Mouse (Mus musculus): ENCODE data around the gene Wee2. TPM values are rescaled to one million over a fixed set of nuclear protein-coding genes. Genes with fewer than 3 reads are reported as not detected.

Wee2 gene
- total RNA-seq, 2 experiments from 2014 or later, result not detected

Other genes starting within 250 kb of the Wee2 start
- 10 to 100 TPM; 17.9 to 18.1 TPM for gene Agk, start 113.9 kb upstream of the Wee2 start, total RNA-seq (2021)
- gene E330009J07Rik, start 3.0 kb upstream of the Wee2 start, total RNA-seq (2021), result 1 to 10 TPM; 3.6 to 4.1 TPM
- gene Ssbp1, start 32.3 kb downstream of the Wee2 start, total RNA-seq (2021), result 10 to 100 TPM; 35.6 to 38.0 TPM
- gene Tas2r137, start 52.1 kb downstream of the Wee2 start, total RNA-seq (2021), result not detected
- not detected for gene Tas2r108, start 54.4 kb downstream of the Wee2 start, total RNA-seq (2021)
- not detected for gene Prss37, start 80.4 kb downstream of the Wee2 start, total RNA-seq (2021)
- not detected for gene Olfr461, start 116.0 kb downstream of the Wee2 start, total RNA-seq (2021)
- gene Olfr460, start 130.4 kb downstream of the Wee2 start, total RNA-seq (2021), result not detected
- 1 to 10 TPM in 1 of 2 experiments, under 1 TPM in 1; 0.87 to 1.0 TPM for gene Clec5a, start 146.7 kb downstream of the Wee2 start, total RNA-seq (2021)
- gene Tas2r138, start 174.2 kb downstream of the Wee2 start, total RNA-seq (2021), result not detected
- under 1 TPM in 1 of 2 experiments, not detected in 1; 0.27 TPM for gene Mgam, start 189.7 kb downstream of the Wee2 start, total RNA-seq (2021)

Measured in heart, postnatal 36 days (tissue).